Mouse (Mus musculus) forebrain, postnatal 0 days (tissue): Measurements from ENCODE around the gene Ptprh. TPM values are rescaled to one million over a fixed set of nuclear protein-coding genes. Genes with fewer than 3 reads are reported as not detected.
"Not testable (repeated sequence)": the region's sequence is repeated elsewhere in the genome, so short reads cannot be mapped to it uniquely, and the experiment has no call there.

Experiments used
- ATAC-seq: fragments of 200-750 bp; cut with Nextera tagmentation; 2 replicates; pipeline ENCODE4 v1.8.0; 2017; ENCODE audit warnings: mild to moderate bottlenecking, moderate library complexity
- DNase-seq: peaks from one replicate; pipeline ENCODE4 v3.0.0-alpha.2; 2015
- H3K27ac ChIP-seq: fragments of 300-500 bp; sonication (generic); 2 replicates; pipeline ENCODE4 v1.5.1; 2014; ENCODE audit warnings: low read depth, mild to moderate bottlenecking, antibody characterized with exemption, low read length, moderate library complexity, mixed read lengths
- H3K27me3 ChIP-seq: fragments of 300-500 bp; sonication (generic); 2 replicates; pipeline ENCODE4 v1.6.1; 2014; ENCODE audit warnings: mild to moderate bottlenecking, low read length, mixed read lengths; ENCODE audit not compliant: insufficient read depth
- H3K36me3 ChIP-seq: fragments of 300-500 bp; sonication (generic); 2 replicates; pipeline ENCODE4 v1.6.1; 2014; ENCODE audit warnings: mild to moderate bottlenecking, moderate library complexity; ENCODE audit not compliant: insufficient read depth
- H3K4me1 ChIP-seq: fragments of 300-500 bp; sonication (generic); 2 replicates; pipeline ENCODE4 v1.6.1; 2014; ENCODE audit warnings: antibody characterized with exemption; ENCODE audit not compliant: insufficient read depth
- H3K4me2 ChIP-seq: fragments of 300-500 bp; sonication (generic); 2 replicates; pipeline ENCODE4 v1.6.1; 2014; ENCODE audit warnings: low read depth, mild to moderate bottlenecking, moderate library complexity
- H3K4me3 ChIP-seq: fragments of 300-500 bp; sonication (generic); 2 replicates; pipeline ENCODE4 v1.5.1; 2014; ENCODE audit warnings: low read depth, low read length, mixed read lengths
- H3K9ac ChIP-seq: fragments of 300-500 bp; sonication (generic); 2 replicates; pipeline ENCODE4 v1.6.1; 2014; ENCODE audit warnings: mild to moderate bottlenecking
- H3K9me3 ChIP-seq: fragments of 300-500 bp; sonication (generic); 2 replicates; pipeline ENCODE4 v1.6.1; 2016; ENCODE audit warnings: low read length
- CTCF ChIP-seq: sonication (generic); IDR thresholded peaks from 2 replicates; pipeline ENCODE4 v1.5.1; 2016; ENCODE audit warnings: antibody characterized with exemption, control low read depth, low read depth
- WGBS: fragments of 180-500 bp; shearing (Covaris S2); extraction: QIAGEN DNeasy Blood & Tissue Kit; methylation state at CpG from one replicate; pipeline ENCODE4 v1.1.7; 2014; 5-methylcytosine and 5-hydroxymethylcytosine counted together
- polyA plus RNA-seq: library from polyadenylated mRNA; unstranded; fragments of >200 nt; fragmentation: Nextera tagmentation; extraction: Ambion mirVana; gene quantifications from 2 replicates; pipeline ENCODE4 v1.2.1, GENCODE M21; 2015
- total RNA-seq: library from RNA; depleted of rRNA; stranded (reverse); fragments of >200 nt; gene quantifications from 2 replicates; pipeline ENCODE4 v1.2.3, GENCODE M21; 2014

Gene Ptprh
- total and polyA plus RNA-seq, 2 experiments from 2014 or later, result 1.1 to 2.9 TPM

- DNase-seq (no peak), ATAC-seq (no peak)
- H3K36me3 ChIP-seq, result peaks cover 40% of the 10 kb centered on the region
- H3K4me1 ChIP-seq, result peaks cover 9% of the 10 kb centered on the region
- no peaks in the 10 kb centered on the region for H3K9me3 ChIP-seq
- TF ChIP-seq CTCF, result no peak
- H3K27me3 ChIP-seq, result no peaks in the 10 kb centered on the region
- 68% methylated on average over 5 of the region's 5 CpGs for WGBS
- no peak overlapping the region for H3K27ac ChIP-seq
- H3K4me3 ChIP-seq, result no peak overlapping the region
- H3K4me2 ChIP-seq, result no peak overlapping the region
- H3K9ac ChIP-seq, result no peak overlapping the region
Measured at GRCm38 (mm10) chr7:4541344-4541743, 62.5 kb downstream of the Ptprh start.

GRCm38 (mm10) chr7:4539019-4539418 lies 64.8 kb downstream of the Ptprh start:
- WGBS, result 86% methylated on average over 2 of the region's 2 CpGs
- ATAC-seq, result peak; percentile 26; the same call in 1 of the 2 replicates

GRCm38 (mm10) chr7:4537181-4537580 lies 66.7 kb downstream of the Ptprh start:
- no peaks in the 10 kb centered on the region for H3K27me3 ChIP-seq
- H3K4me3 ChIP-seq, result no peak overlapping the region
- H3K9me3 ChIP-seq, result no peaks in the 10 kb centered on the region
- no peak for TF ChIP-seq CTCF
- H3K9ac ChIP-seq, result no peak overlapping the region
- ATAC-seq (no peak), DNase-seq (no peak)
- peaks cover 31% of the 10 kb centered on the region for H3K36me3 ChIP-seq
- no peaks in the 10 kb centered on the region for H3K4me1 ChIP-seq
- no peak overlapping the region for H3K27ac ChIP-seq
- no peak overlapping the region for H3K4me2 ChIP-seq
- 54% methylated on average over 4 of the region's 4 CpGs for WGBS

More at GRCm38 (mm10) chr7:4539019-4539418, 64.8 kb downstream of the Ptprh start:
- H3K9me3 ChIP-seq, result no peaks in the 10 kb centered on the region
- no peak for DNase-seq
- H3K27ac ChIP-seq, result no peak overlapping the region
- H3K36me3 ChIP-seq, result peaks cover 40% of the 10 kb centered on the region
- no peak for TF ChIP-seq CTCF
- no peak overlapping the region for H3K9ac ChIP-seq
- H3K27me3 ChIP-seq, result no peaks in the 10 kb centered on the region
- no peak overlapping the region for H3K4me3 ChIP-seq
- H3K4me1 ChIP-seq, result no peaks in the 10 kb centered on the region
- H3K4me2 ChIP-seq, result no peak overlapping the region

DNA sequence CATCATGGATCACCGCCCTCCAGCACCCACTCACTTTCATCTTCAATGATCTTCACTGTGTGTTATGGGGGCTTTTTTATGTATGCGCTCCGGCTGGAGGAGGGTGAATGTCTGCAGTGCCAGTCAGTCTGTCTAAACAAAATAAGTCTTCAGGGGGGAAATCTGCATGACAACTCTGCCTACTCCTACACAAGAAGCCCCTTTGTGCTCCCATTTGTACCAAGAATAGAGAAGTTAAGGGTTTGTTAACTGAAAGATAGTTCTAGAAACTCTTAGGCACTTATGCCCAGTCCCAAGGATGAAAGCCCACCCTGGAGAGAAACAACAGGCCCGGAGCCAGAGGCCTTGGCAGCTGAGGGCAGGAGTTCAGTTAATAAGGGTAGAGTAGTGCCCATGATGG lies 67.5 kb downstream of the Ptprh start:
- H3K9me3 ChIP-seq, result no peaks in the 10 kb centered on the region
- no peaks in the 10 kb centered on the region for H3K4me1 ChIP-seq
- DNase-seq, result no peak
- no peak for ATAC-seq
- no peak overlapping the region for H3K4me3 ChIP-seq
- no peak overlapping the region for H3K4me2 ChIP-seq
- H3K9ac ChIP-seq, result no peak overlapping the region
- no peaks in the 10 kb centered on the region for H3K27me3 ChIP-seq
- no peak for TF ChIP-seq CTCF
- H3K27ac ChIP-seq, result no peak overlapping the region
- WGBS, result 73% methylated on average over 4 of the region's 4 CpGs
- peaks cover 24% of the 10 kb centered on the region for H3K36me3 ChIP-seq

DNA sequence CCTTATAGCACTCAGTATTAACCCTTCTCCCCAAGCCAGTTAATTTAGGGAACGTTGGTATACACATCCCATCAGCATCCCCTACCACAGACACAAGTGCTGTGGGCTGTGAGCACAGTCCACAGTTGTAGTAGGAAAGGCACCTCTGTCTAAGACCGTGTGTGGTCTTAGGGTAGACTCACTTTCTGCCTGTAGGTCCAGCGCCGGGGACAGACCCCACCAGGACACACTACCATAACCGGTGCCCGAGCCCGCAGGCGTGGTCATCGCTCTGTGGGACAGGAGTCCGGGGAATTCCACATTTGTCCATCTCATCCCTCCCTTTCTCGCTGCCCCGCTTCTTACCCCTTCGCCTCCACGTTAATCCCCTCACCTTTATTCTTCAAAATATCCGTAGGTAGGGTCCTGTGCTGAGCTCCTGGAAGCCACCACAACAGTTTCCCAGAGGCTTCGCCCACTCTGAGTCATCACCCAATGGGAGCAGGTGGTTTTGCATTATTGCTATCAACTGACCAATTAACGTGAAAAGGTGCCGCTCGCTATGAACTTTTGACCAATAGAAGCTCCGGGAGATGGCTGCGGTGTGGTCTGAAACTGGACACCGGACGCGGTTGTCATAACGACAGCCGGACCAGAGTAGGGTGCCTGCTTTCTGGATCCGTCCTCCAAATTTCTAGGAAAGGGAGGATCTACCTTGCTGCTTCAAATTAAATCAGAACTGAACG lies 71.7 kb downstream of the Ptprh start, which contains the start of gene Dnaaf3:
Gene Dnaaf3 (minus strand): TSS at position 449 of the 725 bp plus-strand sequence.
- Histone ChIP-seq H3K9ac (no peak within 1 kb of the TSS), H3K27ac (no peak within 1 kb of the TSS), H3K4me3 (peak within 1 kb of the TSS; percentile 18; the same call in 1 of the 2 replicates), H3K4me2 (peak within 1 kb of the TSS; percentile 38), H3K27me3 (no peaks in the 10 kb centered on the region), H3K4me1 (no peaks in the 10 kb centered on the region), H3K9me3 (no peaks in the 10 kb centered on the region), H3K36me3 (no peaks in the 10 kb centered on the region)
- WGBS, result 7% methylated on average over 28 of the region's 28 CpGs
- peak; percentile 62 for ATAC-seq
- DNase-seq, result peak; percentile 41
- TF ChIP-seq CTCF, result no peak

DNA sequence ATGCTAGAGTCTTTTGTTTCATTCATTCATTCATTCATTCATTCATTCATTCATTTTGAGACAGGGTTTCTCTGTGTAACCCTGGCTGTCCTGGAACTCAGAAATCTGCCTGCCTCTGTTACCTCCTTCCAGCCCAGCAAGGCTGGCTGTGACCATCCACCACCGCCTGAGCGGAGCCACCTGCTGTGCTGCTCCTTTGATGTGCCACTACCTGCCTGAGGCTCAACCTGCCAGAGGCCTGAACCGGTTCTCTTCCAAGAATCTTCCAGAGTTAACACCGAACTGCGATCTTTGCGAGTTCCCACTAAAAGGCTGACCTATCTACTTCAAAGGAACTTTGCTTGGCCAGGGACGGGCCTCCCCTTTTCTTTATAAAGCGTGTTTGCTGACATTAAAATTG lies 73.7 kb downstream of the Ptprh start:
- H3K27ac ChIP-seq, H3K36me3 ChIP-seq, H3K4me2 ChIP-seq, DNase-seq, H3K27me3 ChIP-seq, ATAC-seq, H3K9ac ChIP-seq, H3K4me3 ChIP-seq, H3K9me3 ChIP-seq, H3K4me1 ChIP-seq: not testable (repeated sequence)
- WGBS, result 57% methylated on average over 7 of the region's 8 CpGs

DNA sequence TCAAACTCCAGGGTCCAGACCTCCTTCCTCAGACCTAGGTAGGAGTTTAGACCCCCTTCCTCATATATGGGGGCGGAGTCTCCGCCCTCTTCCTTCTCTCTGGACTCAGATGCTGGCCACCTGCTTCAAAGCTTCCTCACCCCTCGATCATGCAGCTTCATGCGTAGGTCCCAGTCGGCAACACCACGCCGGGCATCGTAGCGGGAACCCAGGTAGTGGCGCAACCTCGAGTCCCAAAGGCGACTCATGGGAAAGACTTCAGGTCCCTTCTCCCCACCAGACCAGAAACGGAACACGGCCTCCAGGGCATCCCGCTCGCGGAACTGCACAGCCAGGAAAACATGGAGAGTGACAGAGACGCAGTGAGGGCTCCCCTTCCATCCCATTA lies 76.5 kb downstream of the Ptprh start:
- H3K36me3 ChIP-seq, result no peaks in the 10 kb centered on the region
- no peak for TF ChIP-seq CTCF
- H3K4me2 ChIP-seq, result peak overlapping the region; percentile 54
- H3K27me3 ChIP-seq, result no peaks in the 10 kb centered on the region
- no peak overlapping the region for H3K27ac ChIP-seq
- no peak overlapping the region for H3K4me3 ChIP-seq
- DNase-seq (no peak), ATAC-seq (no peak)
- no peak overlapping the region for H3K9ac ChIP-seq
- 55% methylated on average over 18 of the region's 18 CpGs for WGBS
- no peaks in the 10 kb centered on the region for H3K9me3 ChIP-seq
- H3K4me1 ChIP-seq, result 0 out of 2 replicates have a peak, but pooled peaks cover 3% of the 10 kb centered on the region
